Mouse (Mus musculus) spleen, adult 18-20 months (tissue): ENCODE measurements around the gene Glp2r.

ENCODE experiments used
- DNase-seq, 2 experiments: peaks; one replicate each; pipeline ENCODE4 v3.0.0; 2022; ENCODE audit warnings: mixed read lengths in 2 of 2

Gene Glp2r

DNA sequence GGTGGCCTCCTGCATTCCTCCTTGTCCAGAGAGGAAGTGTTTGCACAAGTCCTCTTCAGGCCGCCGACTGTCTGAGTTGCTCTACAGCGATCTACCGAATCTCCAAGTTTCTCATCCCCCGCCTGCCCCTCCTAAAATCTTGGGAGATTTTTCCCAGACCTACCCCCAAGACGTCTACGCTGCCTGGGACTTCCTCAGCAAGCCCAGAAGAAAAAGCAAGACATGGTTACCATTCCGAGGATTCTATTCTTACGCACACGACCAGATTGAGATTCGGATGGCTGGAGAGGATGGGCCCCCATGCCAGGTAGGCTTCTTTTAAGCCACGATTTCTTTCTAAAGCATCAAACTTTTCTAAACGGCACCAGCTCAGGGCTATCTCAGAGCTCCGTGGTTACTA, at the start of gene Glp2r:
Gene Glp2r, minus strand, starts transcription at position 101 of the 400 bp plus-strand sequence.
- no peak for DNase-seq

DNA sequence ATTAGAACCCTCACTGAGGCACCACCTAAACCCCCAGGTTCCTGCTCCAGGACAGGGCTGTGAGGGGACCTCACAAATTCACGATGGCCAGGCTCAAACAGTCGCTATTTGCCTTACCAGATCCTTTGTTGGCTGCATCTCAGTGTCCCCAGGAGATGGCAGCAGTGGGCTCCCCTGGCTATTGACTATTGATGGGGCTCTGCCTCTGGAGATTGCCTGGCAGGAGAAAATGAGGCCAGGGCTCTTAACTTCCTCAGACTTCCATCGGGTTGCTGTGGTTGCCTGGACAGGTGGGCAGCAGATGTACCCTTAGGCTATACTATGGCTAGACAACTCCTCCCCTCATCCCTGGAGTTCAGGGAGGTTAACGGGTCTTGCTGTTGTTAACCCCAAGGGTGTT, 49.3 kb upstream of the Glp2r start:
- DNase-seq, result no peak

DNA sequence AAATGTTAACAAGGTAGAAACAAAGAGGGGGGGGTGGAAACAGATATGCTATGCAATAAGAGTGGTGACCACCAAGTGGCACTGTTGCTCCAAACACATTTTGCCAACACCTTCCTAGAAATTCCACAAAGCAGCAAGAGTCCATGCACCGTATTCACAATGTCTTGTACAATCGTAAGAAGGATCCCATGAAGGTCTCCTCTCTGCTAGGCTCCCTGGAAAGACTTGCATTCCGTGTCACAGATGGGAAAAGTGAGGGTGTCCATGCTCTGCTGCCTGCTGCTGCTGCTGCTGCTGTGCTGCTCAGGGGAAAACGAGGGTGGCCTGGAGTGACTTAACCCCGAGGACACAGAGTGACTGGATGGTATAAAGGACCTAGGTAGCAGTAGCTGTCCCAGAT, 48.7 kb upstream of the Glp2r start:
- DNase-seq, result no peak

DNA sequence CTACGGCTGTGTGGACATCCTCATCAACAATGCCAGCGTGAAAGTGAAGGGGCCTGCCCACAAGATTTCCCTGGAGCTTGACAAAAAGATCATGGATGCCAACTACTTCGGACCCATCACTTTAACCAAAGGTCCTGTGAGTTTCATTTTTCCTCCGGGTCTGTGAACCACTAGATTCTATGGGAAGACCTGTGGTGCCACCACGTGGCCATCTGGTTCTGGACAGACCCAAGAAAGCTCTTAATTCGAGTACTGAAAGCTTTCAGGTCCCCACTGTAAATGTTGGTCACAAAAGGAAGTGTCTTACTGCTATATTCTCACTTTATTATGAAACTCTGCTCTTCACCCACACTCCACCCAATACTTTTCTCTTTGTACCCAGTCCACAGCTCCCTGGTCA, 40.6 kb upstream of the Glp2r start:
- DNase-seq, result no peak

DNA sequence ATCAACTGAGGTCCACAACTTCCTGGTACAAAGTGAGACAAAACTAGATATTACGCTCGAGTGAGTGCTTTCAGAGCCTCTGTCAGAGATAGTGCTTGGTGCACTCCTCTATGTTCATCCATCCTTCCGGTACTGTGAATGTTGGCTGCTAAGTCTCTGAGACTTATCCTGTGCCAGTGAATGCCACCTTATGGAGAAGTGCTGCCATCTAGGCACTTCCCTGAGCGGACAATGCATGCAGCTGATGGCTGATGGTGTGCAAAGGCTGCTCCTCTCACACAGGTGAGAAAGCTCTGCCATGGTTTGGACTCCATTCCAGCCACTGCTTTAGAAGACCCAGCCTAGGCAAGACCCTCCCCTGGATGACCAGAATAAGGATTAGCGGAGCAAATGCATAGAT, 37.1 kb upstream of the Glp2r start:
- DNase-seq, result no peak

DNA sequence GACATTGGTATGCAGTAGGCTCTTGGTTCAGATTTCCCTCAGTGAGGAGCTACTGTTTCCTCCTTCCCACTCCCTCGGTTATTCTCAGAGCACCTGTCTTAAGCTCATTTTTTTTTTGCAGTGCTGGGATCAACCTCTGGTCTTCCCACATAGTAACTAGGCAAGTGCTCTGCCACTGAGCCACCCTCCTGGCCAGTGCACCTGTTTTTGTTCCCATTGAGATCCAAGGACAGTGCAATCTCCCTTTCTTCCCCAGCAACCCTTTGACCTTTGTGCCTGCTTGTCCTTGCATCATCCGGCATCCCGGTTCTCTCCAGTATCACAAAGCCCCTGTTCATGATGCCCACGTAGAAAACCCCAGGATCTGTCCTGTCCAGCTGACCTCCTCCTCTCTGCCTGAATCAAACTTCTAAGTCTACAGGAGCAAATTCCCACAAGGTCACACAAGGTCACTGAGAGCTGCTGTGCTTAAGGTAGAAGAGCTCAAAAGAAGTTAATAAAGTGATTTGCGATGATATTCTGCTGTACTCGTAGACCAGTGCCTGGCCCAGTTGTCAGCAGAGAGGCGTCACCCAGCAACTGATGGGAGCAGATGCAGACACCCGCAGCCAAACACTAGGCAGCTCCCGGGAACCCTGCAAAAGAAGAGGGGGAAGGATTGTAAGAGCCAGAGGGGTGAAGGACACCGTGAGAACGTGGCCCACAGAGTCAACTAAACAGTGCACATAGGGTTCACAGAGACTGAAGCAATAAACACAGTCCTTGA, 36.1 kb upstream of the Glp2r start:
- no peak for DNase-seq

DNA sequence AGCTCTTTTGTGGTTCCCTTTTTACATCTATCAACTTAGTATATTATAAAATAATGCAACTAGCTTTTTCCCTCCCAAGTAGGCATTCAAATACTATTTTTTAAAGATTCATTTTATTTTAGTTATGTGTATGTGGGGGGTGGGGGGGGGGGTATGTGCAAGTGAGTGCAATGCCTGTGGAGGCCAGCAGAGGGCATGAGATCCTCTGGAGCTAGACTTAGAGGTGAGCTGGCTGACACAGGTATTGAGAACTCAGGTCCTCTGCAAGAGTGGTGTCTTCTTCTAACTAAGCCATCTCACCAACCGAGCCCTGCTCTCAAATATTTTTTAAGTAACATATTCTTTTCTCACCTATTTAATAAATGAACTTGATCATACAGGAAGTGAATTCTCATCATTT, 34.6 kb upstream of the Glp2r start:
- DNase-seq, result no peak

DNA sequence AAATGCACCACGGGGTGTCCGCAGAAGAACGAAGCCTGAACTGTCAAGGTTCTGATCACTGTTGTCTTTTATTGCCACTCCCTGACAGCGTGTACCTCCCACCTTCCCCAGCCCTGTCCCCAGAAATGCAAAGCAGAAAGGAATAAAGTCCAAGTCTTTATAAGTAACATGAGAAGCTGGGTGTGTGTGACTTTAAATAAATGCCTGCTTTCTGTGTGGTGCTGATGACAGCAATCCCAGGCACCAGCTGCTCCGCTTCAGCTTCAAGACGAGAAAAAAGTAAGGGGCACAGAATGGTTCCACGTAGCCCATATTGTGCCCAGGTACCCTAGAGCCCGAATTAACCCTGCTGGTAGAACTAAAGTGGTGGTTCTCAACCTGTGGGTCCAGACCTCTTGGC, 30.2 kb upstream of the Glp2r start:
- DNase-seq, result no peak

DNA sequence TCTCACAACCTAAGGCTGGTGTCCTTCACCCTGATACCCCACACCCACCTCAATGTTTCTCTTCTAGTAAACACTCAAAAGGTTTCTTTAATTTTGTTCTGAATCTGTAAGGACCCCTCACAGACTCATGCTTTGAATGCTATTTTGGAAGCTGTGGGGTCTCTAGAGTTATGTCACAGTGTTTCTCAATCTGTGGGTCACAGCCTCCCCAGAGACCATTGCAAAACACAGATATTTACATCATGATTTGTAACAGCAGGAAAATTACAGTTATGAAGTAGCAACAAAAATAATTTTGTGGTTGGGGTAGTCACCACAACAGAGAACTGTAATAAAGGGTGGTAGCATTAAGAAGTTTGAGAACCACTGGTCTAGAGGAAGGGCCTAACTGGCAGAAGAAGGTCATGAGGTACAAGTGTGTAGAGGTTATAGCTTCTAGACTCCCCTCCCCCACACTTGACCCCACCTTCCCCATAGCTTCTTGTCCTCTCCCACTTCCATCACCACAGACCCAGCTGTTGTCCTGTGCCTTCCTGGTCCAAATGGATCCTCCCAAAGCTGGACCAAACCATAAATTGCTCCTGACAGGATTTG, 29.3 kb upstream of the Glp2r start:
- DNase-seq, result no peak

DNA sequence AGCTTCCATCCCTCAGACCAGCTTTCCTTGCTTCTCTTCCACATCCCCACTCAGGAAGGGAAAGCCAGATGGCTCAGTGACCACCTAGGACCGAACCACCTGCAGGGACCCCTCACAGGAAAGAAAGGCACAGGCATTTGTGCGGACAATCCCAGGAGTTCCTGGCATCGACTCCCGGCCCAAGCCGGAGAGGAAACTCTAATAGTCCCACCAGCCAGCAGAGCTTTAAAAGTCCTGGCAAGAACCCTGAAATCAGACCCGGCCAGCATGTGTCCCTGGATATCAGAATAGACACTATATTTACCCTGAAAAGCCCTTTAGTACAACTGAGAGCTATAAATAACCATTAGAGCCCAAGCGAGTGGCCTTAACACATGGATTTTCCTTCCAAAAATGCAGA, 27.0 kb upstream of the Glp2r start, which contains the start of gene Dhrs7c:
Gene Dhrs7c, plus strand, starts transcription at position 257 of the 400 bp plus-strand sequence.
- DNase-seq, result no peak

DNA sequence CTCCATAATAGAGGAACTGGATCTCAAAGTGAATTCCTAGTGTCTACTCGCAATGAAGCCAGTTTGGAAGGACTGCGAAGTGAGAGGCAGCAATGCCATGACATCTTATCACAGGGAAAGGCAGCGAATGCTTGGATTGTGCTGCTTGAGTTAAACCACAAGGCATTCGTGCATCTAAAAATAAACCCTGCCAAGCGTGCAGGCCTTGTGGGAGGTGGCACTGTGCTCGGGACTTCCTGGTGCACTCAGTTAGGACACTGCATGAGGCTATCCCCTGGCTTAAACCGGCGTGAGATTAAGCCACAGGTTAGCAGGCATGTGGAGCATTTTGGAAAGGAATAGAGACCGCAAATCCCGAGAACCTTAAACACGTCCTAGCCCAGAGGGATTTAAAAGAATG, 19.2 kb upstream of the Glp2r start:
- DNase-seq, result no peak

DNA sequence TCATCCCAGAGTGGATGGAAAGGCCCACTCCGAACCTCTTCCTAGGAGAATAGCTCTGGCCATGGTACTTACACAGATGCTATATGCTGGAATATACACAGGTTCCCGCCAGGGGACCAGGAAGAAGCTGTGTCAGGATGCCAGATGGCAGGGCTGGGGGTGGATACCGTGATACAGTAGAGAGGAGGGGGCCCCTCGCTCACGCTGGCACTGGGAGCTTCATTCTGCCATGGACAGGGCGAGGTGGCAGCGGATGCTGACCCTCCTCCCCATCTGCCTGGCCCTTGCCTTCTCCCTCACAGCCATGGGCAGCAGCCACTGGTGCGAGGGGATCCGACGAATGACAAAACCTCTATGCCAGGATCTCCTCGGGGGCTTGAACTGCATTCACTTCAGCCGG, 3.4 kb upstream of the Glp2r start, which contains the start of gene Gsg1l2:
Gene Gsg1l2, plus strand, starts transcription at position 230 of the 400 bp plus-strand sequence.
- DNase-seq, result no peak

DNA sequence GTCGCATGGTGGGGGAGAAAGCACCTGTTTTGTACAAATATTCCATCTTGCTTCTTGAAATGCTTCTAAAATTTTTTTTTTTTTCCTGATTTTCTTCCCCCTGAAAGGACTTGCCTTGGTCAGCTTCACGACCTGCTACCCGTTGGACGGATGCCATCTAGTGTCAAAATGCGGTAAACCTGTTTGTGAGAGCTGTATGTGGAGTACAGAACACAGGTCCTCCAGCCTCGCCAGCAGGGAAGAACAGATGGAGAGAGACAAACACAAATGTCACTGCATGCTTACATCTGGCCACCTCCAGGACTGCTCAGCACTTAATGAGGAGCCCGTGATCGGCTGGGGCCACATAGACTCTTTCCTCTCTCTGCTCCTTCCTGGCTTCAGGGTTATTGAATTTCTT, 1.6 kb upstream of the Glp2r start:
- no peak for DNase-seq

DNA sequence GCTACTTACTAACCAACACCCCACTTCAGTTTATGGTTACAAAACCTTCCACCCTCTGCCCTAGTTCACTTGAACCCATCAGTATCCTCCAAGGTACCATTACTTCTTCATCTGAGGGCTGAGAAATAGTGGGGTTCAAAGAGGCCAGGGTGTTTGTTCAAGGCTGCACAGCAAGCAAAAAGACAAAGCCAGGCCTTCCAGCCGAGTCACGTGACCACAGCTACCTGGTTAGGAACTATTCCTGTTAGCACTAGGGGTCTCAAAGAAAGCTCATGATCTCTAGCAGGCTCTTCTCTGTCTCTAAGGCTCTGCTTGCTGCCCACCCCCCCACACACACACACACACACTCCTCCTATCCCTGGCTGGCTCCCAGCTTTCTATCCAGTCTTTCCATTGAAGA, 738 bp upstream of the Glp2r start:
- DNase-seq, result no peak

DNA sequence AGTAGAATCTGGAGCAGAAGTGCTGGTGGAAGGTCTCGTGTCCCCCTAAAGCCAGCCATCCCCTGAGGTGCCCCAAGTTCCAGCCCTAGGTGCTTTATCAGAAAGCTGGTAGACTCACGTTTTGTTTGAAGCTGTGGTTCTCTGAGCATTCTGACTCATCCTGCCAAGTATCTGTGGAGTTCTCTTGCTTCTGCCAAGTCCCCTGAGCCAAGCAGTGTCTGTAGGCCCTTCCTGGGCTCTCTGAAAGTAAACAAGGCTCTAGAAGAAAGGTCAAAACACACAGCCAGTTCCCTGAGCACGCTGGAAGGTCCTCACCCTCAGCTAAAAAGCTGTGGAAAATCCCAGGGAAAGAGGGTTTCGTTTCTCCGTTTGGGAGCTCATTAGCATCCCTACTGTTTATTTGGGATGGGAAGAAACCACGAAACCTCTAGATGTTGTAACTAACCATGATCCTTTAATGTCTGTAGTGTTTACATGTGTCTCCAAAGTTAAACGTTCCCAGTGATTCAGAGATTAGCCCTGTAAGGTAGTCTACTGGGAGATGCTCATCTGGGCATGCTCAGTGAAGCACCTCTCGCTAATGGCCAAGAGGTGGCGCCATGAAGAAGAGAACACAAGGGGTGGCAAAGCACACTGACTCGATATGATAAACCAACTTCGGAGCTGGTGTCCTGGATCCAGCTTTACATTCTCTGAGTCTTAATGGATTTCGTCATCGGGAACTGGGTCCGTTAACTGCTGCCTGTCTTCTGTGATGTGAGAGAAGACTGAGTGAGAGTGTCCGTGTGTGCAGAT, 13.4 kb downstream of the Glp2r start:
- no peak for DNase-seq

DNA sequence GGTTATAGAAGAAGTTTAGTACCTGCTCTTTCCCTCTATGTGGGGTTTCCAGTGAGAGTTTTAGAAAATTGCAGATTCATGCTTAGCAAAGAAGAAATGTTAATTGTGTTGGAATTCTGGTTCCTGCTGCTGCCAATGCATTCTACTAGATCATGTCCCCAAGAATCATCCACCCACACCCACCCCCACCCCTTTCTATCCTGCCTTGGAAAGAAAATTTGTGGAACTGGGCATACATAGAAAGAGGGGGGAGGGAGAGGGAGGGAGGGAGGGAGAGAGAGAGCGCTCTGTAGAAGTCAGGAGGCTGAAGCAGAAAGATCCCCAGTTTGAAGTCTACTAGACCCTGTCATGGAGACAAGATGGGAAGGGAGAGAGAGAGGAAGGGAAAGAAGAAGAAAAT, 14.7 kb downstream of the Glp2r start:
- DNase-seq, result no peak

DNA sequence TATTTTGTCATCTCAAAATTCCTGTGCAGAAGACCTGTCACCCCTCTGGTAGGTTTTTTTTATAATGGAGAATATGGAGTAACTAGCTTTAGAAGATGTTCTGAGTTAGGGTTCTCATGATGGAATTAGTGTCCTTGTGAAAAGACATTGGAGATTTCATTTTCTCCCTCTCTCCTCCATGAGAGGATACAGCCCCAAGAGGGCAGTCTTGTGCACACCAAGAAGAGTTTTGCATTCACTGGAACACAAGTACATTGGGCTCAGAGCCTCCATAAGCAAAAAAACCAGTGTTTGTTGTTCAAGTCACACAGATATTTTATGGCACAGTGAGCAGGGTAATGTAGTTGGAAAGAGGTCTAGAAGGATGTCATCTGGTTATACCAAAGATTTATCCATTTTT, 29.4 kb downstream of the Glp2r start:
- DNase-seq, result no peak

DNA sequence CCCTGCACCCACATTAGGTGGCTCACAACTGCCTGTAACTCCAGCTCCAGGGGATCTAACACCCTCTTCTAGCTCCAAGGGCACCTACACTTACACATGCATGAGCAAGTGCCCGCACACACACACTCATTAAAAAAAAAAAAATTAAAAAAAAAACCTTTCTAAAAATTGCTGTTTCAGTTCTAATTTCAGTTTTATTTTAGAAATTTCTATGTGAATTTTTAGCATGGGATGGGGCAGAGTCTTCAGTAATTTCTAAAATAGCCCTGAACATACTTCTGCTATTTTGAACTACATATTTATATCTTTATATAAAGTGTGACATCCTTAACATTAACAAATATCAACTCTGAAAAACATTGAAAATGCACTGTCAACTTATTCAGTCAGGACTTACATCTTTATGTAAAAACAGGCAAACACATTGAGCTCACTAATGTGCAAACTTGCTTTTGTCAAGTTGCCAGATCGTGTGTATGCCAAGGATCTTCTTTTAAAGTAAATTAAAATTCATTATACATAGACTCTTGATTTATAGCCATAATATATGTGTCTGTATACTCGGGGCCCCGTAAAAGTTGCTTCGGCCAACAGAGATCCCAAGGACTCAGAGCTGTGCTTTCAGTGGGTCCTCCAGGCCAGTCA, 32.0 kb downstream of the Glp2r start:
- no peak for DNase-seq

DNA sequence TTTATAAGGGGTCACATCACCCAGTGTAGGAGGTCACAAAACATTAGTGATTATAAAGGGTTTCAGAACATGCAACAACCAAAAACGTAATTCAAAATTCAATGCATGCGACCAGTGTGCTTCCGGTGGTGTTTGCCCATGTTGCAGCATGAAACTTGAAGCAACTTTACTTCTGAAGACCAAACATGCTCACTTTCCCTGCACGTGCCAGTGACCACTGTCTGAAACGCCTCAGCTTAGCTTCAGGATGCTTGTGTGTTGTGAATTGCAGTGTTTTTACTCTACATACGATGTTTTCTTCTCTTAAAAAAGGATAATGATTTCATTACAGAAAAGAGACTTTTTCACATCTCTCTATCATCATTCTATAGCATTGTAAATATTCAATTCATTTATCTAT, 32.6 kb downstream of the Glp2r start:
- DNase-seq, result no peak

DNA sequence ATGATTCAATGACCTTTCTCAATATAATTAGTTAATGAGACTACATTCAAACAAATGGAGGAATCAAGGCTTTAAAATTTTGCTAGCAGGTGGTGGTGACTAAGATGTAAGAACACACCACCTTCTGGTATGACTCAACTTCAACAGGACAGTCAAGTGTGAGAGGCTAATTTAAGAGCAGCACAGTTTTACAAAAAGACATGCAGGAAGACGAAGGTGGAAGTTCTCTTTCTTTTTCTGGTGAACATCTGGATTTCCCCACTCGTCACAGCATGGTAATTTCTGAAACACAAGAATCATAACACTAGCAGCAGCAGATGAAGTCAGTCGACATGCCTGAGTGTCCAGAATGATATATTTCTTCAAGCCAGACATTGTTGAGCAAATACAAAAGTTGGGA, 36.4 kb downstream of the Glp2r start:
- DNase-seq, result no peak

DNA sequence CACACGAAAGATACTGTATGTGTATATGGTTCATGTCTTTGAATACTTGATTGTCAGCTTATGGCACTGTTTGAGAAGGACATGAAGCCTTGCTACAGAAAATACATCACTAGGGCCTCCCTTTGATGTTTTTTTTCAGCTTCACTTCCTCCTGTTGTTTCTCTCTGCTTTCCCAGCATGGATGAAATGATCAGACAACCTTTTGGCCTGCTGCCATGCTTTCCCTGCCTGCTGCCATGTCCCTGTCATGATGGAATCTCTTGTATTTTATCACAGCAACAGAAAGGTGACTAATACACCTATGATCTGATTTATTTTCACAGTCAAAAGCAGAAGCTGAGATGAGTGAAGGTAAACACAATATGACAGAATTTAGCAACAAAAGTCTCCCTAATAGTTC, 37.2 kb downstream of the Glp2r start:
- no peak for DNase-seq

DNA sequence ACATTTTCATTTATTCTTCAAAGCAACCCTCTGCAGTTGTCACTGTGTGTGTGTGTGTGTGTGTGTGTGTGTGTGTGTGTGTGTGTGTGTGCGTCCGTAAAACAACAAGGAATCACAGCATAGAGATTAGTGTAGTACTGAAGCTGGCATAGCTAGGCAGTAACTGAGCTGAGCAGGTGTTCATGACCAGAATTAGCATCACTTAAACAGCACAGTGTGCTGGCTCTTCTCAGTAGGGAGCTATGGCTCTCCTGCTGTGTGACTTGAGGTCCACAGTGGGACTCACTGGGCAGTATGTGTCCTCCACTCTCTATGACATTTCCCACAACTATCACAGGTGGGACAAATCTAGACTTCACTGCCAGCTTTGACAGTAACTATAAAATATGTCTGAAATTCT, 39.9 kb downstream of the Glp2r start:
- DNase-seq, result no peak

DNA sequence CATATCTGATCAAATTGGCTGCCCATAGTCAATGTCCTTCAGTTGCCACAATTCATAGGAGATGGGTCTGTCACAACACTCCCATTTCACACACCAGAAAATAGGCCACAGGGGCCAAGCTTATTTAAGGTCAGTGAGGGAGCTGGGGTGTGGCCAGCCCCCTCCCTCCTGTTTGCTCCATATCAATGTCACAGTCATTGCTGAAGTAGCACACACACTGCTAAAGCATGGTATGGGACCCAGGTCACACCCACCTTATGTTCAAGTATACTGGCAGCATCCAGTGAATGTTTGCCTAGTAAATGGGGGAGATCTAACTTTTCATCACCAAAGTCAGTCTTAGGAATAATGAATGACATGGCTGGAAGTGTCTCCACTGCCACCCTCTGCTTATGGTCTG, 42.2 kb downstream of the Glp2r start:
- DNase-seq, result no peak
